Mouse (Mus musculus) adrenal gland, adult (tissue): ENCODE data around the gene Swi5.

ENCODE experiments used
- DNase-seq, 2 experiments: peaks; one replicate each; pipeline ENCODE4 v3.0.0; 2022 to 2023; ENCODE audit warnings: low spot score in 1 of 2; ENCODE audit not compliant: inconsistent age in 2 of 2

Gene Swi5

GRCm38 (mm10) chr2:32275823-32276222, 12.1 kb downstream of the Swi5 start:
- DNase-seq: no peak

- DNase-seq: peak in 1 of 2 experiments; percentile 82
Observed at GRCm38 (mm10) chr2:32260635-32261034, 27.2 kb downstream of the Swi5 start.

GRCm38 (mm10) chr2:32259657-32260417, 28.0 kb downstream of the Swi5 start, which contains the start of gene Uck1:
Uck1 (minus strand) TSS chr2:32260159.
- DNase-seq: peak; percentile 95 to 98

GRCm38 (mm10) chr2:32258887-32259533, 28.9 kb downstream of the Swi5 start:
- peak in 1 of 2 experiments; percentile 62 for DNase-seq

GRCm38 (mm10) chr2:32256273-32256672, 31.6 kb downstream of the Swi5 start:
- no peak for DNase-seq

- DNase-seq: peak in 1 of 2 experiments; percentile 47
Observed at GRCm38 (mm10) chr2:32254563-32254962, 33.3 kb downstream of the Swi5 start.

GRCm38 (mm10) chr2:32253352-32253751, 34.5 kb downstream of the Swi5 start:
- peak in 1 of 2 experiments; percentile 53 for DNase-seq

- no peak for DNase-seq
Observed at GRCm38 (mm10) chr2:32252658-32253057, 35.2 kb downstream of the Swi5 start.

- peak in 1 of 2 experiments; percentile 66 for DNase-seq
Observed at GRCm38 (mm10) chr2:32251791-32252527, 35.9 kb downstream of the Swi5 start.

GRCm38 (mm10) chr2:32248377-32249361, 39.2 kb downstream of the Swi5 start:
- DNase-seq: peak; percentile 55 to 86

GRCm38 (mm10) chr2:32246741-32247140, 41.1 kb downstream of the Swi5 start:
- DNase-seq: peak in 1 of 2 experiments; percentile 80

GRCm38 (mm10) chr2:32242986-32243385, 44.9 kb downstream of the Swi5 start:
- DNase-seq: no peak

GRCm38 (mm10) chr2:32240591-32240990, 47.3 kb downstream of the Swi5 start:
- no peak for DNase-seq

- DNase-seq: no peak
Observed at GRCm38 (mm10) chr2:32238708-32239435, 49.0 kb downstream of the Swi5 start.

- DNase-seq: no peak
Observed at GRCm38 (mm10) chr2:32237571-32237970, 50.3 kb downstream of the Swi5 start.

- peak; percentile 68 to 91 for DNase-seq
Observed at GRCm38 (mm10) chr2:32236760-32237487, 51.0 kb downstream of the Swi5 start.

- peak; percentile 95 to 97 for DNase-seq
Observed at GRCm38 (mm10) chr2:32235886-32236759, 51.8 kb downstream of the Swi5 start, which contains the start of gene Pomt1. Pomt1 (plus strand) TSS chr2:32236590.

GRCm38 (mm10) chr2:32235433-32235832, 52.4 kb downstream of the Swi5 start:
- DNase-seq: no peak
